Mouse (Mus musculus): ENCODE data around the gene Ccdc88c. TPM values are rescaled to one million over a fixed set of nuclear protein-coding genes. Genes with fewer than 3 reads are reported as not detected.
A peak's percentile ranks its signal among the peaks of the same experiment; 100 is the strongest.

Gene Ccdc88c
- polyA plus RNA-seq, 1 experiment from 2014 or later = 4.3 TPM

- Histone ChIP-seq H3K27me3 (ENCODE audit: control insufficient read depth, insufficient read depth, low read length) (no peaks in the 10 kb centered on the region; the same call in 1 of the 2 replicates), H3K9me3 (replicated peaks; ENCODE audit: control insufficient read depth, low read length) (no peaks in the 10 kb centered on the region), H3K9ac (ENCODE audit: low read length) (no peak overlapping the region; the same call in 1 of the 2 replicates), H3K4me1 (ENCODE audit: control insufficient read depth, insufficient read depth, low read length) (peaks cover 6% of the 10 kb centered on the region), H3K4me2 (ENCODE audit: low read depth, low read length) (no peak overlapping the region), H3K4me3 (ENCODE audit: low read length) (no peak overlapping the region), H3K36me3 (ENCODE audit: control insufficient read depth, insufficient read depth) (peaks cover 2% of the 10 kb centered on the region; the same call in 1 of the 2 replicates), H3K27ac (ENCODE audit: low read length) (peak overlapping the region; percentile 71)
- 58% methylated on average over 21 of the region's 21 CpGs for WGBS
- peak; percentile 71 for ATAC-seq (replicated peaks; ENCODE audit: extremely low read depth, insufficient read depth, low FRiP score)
Observed at GRCm38 (mm10) chr12:100937441-100938360, 91.2 kb downstream of the Ccdc88c start.

GRCm38 (mm10) chr12:100936737-100937136 lies 92.1 kb downstream of the Ccdc88c start:
- Histone ChIP-seq H3K4me3 (ENCODE audit: low read length) (no peak overlapping the region), H3K4me2 (ENCODE audit: low read depth, low read length) (no peak overlapping the region), H3K9ac (ENCODE audit: low read length) (no peak overlapping the region), H3K9me3 (replicated peaks; ENCODE audit: control insufficient read depth, low read length) (no peaks in the 10 kb centered on the region), H3K4me1 (ENCODE audit: control insufficient read depth, insufficient read depth, low read length) (peaks cover 6% of the 10 kb centered on the region), H3K27ac (ENCODE audit: low read length) (peak overlapping the region; percentile 9; the same call in 1 of the 2 replicates), H3K27me3 (ENCODE audit: control insufficient read depth, insufficient read depth, low read length) (no peaks in the 10 kb centered on the region), H3K36me3 (ENCODE audit: control insufficient read depth, insufficient read depth) (peaks cover 2% of the 10 kb centered on the region; the same call in 1 of the 2 replicates)
- ATAC-seq (replicated peaks; ENCODE audit: extremely low read depth, insufficient read depth, low FRiP score) = no peak
- WGBS = 82% methylated on average over 4 of the region's 4 CpGs

- ATAC-seq (replicated peaks; ENCODE audit: extremely low read depth, insufficient read depth, low FRiP score) = no peak
- Histone ChIP-seq H3K9me3 (replicated peaks; ENCODE audit: control insufficient read depth, low read length) (no peaks in the 10 kb centered on the region), H3K36me3 (ENCODE audit: control insufficient read depth, insufficient read depth) (peaks cover 2% of the 10 kb centered on the region; the same call in 1 of the 2 replicates), H3K4me3 (ENCODE audit: low read length) (no peak overlapping the region), H3K27me3 (ENCODE audit: control insufficient read depth, insufficient read depth, low read length) (no peaks in the 10 kb centered on the region), H3K4me1 (ENCODE audit: control insufficient read depth, insufficient read depth, low read length) (peaks cover 6% of the 10 kb centered on the region), H3K9ac (ENCODE audit: low read length) (no peak overlapping the region), H3K27ac (ENCODE audit: low read length) (no peak overlapping the region), H3K4me2 (ENCODE audit: low read depth, low read length) (no peak overlapping the region)
- 17% methylated on average over 2 of the region's 2 CpGs for WGBS
Observed at GRCm38 (mm10) chr12:100936116-100936515, 92.7 kb downstream of the Ccdc88c start.

- Histone ChIP-seq H3K9me3 (replicated peaks; ENCODE audit: control insufficient read depth, low read length) (no peaks in the 10 kb centered on the region), H3K4me1 (ENCODE audit: control insufficient read depth, insufficient read depth, low read length) (peaks cover 6% of the 10 kb centered on the region), H3K27me3 (ENCODE audit: control insufficient read depth, insufficient read depth, low read length) (no peaks in the 10 kb centered on the region), H3K4me2 (ENCODE audit: low read depth, low read length) (no peak overlapping the region), H3K4me3 (ENCODE audit: low read length) (no peak overlapping the region), H3K27ac (ENCODE audit: low read length) (no peak overlapping the region), H3K9ac (ENCODE audit: low read length) (no peak overlapping the region), H3K36me3 (ENCODE audit: control insufficient read depth, insufficient read depth) (peaks cover 5% of the 10 kb centered on the region; the same call in 1 of the 2 replicates)
- 52% methylated on average over 5 of the region's 5 CpGs for WGBS
- ATAC-seq (replicated peaks; ENCODE audit: extremely low read depth, insufficient read depth, low FRiP score) = no peak
Observed at GRCm38 (mm10) chr12:100934796-100935195, 94.1 kb downstream of the Ccdc88c start.

- Histone ChIP-seq H3K27me3 (ENCODE audit: control insufficient read depth, insufficient read depth, low read length) (no peaks in the 10 kb centered on the region), H3K4me3 (ENCODE audit: low read length) (no peak overlapping the region), H3K4me1 (ENCODE audit: control insufficient read depth, insufficient read depth, low read length) (no peaks in the 10 kb centered on the region), H3K9me3 (replicated peaks; ENCODE audit: control insufficient read depth, low read length) (no peaks in the 10 kb centered on the region), H3K9ac (ENCODE audit: low read length) (no peak overlapping the region), H3K36me3 (ENCODE audit: control insufficient read depth, insufficient read depth) (peaks cover 5% of the 10 kb centered on the region; the same call in 1 of the 2 replicates), H3K4me2 (ENCODE audit: low read depth, low read length) (no peak overlapping the region), H3K27ac (ENCODE audit: low read length) (no peak overlapping the region)
- ATAC-seq (replicated peaks; ENCODE audit: extremely low read depth, insufficient read depth, low FRiP score) = no peak
- 92% methylated on average over 14 of the region's 14 CpGs for WGBS
Observed at GRCm38 (mm10) chr12:100931653-100932052, 97.2 kb downstream of the Ccdc88c start.

- Histone ChIP-seq H3K27me3 (ENCODE audit: control insufficient read depth, insufficient read depth, low read length) (no peaks in the 10 kb centered on the region), H3K4me3 (ENCODE audit: low read length) (no peak overlapping the region), H3K27ac (ENCODE audit: low read length) (no peak overlapping the region), H3K9me3 (replicated peaks; ENCODE audit: control insufficient read depth, low read length) (no peaks in the 10 kb centered on the region), H3K4me1 (ENCODE audit: control insufficient read depth, insufficient read depth, low read length) (no peaks in the 10 kb centered on the region), H3K4me2 (ENCODE audit: low read depth, low read length) (no peak overlapping the region), H3K36me3 (ENCODE audit: control insufficient read depth, insufficient read depth) (peaks cover 5% of the 10 kb centered on the region; the same call in 1 of the 2 replicates), H3K9ac (ENCODE audit: low read length) (no peak overlapping the region)
- ATAC-seq (replicated peaks; ENCODE audit: extremely low read depth, insufficient read depth, low FRiP score) = no peak
- whole genome bisulfite sequencing = 86% methylated on average over 9 of the region's 9 CpGs
Observed at GRCm38 (mm10) chr12:100928286-100928685, 100.6 kb downstream of the Ccdc88c start.

GRCm38 (mm10) chr12:100925644-100926619 lies 102.9 kb downstream of the Ccdc88c start:
- Histone ChIP-seq H3K9me3 (replicated peaks; ENCODE audit: control insufficient read depth, low read length) (no peaks in the 10 kb centered on the region), H3K4me1 (ENCODE audit: control insufficient read depth, insufficient read depth, low read length) (no peaks in the 10 kb centered on the region), H3K4me2 (ENCODE audit: low read depth, low read length) (no peak overlapping the region), H3K9ac (ENCODE audit: low read length) (no peak overlapping the region), H3K4me3 (ENCODE audit: low read length) (no peak overlapping the region), H3K36me3 (ENCODE audit: control insufficient read depth, insufficient read depth) (0 out of 2 replicates have a peak, but pooled peaks cover 2% of the 10 kb centered on the region), H3K27ac (ENCODE audit: low read length) (no peak overlapping the region), H3K27me3 (ENCODE audit: control insufficient read depth, insufficient read depth, low read length) (no peaks in the 10 kb centered on the region)
- WGBS = 66% methylated on average over 14 of the region's 14 CpGs
- no peak for ATAC-seq (replicated peaks; ENCODE audit: extremely low read depth, insufficient read depth, low FRiP score)

- no peak for ATAC-seq (replicated peaks; ENCODE audit: extremely low read depth, insufficient read depth, low FRiP score)
- H3K4me1 ChIP-seq (ENCODE audit: control insufficient read depth, insufficient read depth, low read length) = no peaks in the 10 kb centered on the region
Observed at GRCm38 (mm10) chr12:100924646-100925339, 104.1 kb downstream of the Ccdc88c start.

More at GRCm38 (mm10) chr12:100924646-100925339, 104.1 kb downstream of the Ccdc88c start:
- WGBS = 81% methylated on average over 15 of the region's 15 CpGs
- Histone ChIP-seq H3K27me3 (ENCODE audit: control insufficient read depth, insufficient read depth, low read length) (no peaks in the 10 kb centered on the region), H3K9ac (ENCODE audit: low read length) (no peak overlapping the region), H3K27ac (ENCODE audit: low read length) (no peak overlapping the region), H3K36me3 (ENCODE audit: control insufficient read depth, insufficient read depth) (no peaks in the 10 kb centered on the region), H3K9me3 (replicated peaks; ENCODE audit: control insufficient read depth, low read length) (no peaks in the 10 kb centered on the region), H3K4me2 (ENCODE audit: low read depth, low read length) (no peak overlapping the region), H3K4me3 (ENCODE audit: low read length) (no peak overlapping the region)

All from heart, embryonic 16.5 days (tissue).